Mouse (Mus musculus) neural tube, embryonic 12.5 days (tissue): ENCODE measurements around the gene Gzmc. TPM values are rescaled to one million over a fixed set of nuclear protein-coding genes. Genes with fewer than 3 reads are reported as not detected.

Source experiments
- ATAC-seq: fragments of 200-750 bp; cut with Nextera tagmentation; 2 replicates; pipeline ENCODE4 v1.8.0; 2017; ENCODE audit warnings: low read depth, mild to moderate bottlenecking, moderate TSS enrichment, moderate library complexity; ENCODE audit not compliant: low FRiP score
- H3K27ac ChIP-seq: fragments of 300-500 bp; sonication (generic); 2 replicates; pipeline ENCODE4 v1.5.1; 2016
- H3K27me3 ChIP-seq: fragments of 300-500 bp; sonication (generic); replicated peaks from 2 replicates; pipeline ENCODE4 v1.6.1; 2016; ENCODE audit warnings: mild to moderate bottlenecking
- H3K36me3 ChIP-seq: fragments of 300-500 bp; sonication (generic); 2 replicates; pipeline ENCODE4 v1.6.1; 2016; ENCODE audit warnings: mild to moderate bottlenecking
- H3K4me1 ChIP-seq: fragments of 300-500 bp; sonication (generic); 2 replicates; pipeline ENCODE4 v1.6.1; 2016
- H3K4me2 ChIP-seq: fragments of 300-500 bp; sonication (generic); replicated peaks from 2 replicates; pipeline ENCODE4 v1.6.1; 2016; ENCODE audit warnings: mild to moderate bottlenecking
- H3K4me3 ChIP-seq: fragments of 300-500 bp; sonication (generic); 2 replicates; pipeline ENCODE4 v1.5.1; 2016
- H3K9ac ChIP-seq: fragments of 300-500 bp; sonication (generic); 2 replicates; pipeline ENCODE4 v1.6.1; 2016; ENCODE audit warnings: mild to moderate bottlenecking
- H3K9me3 ChIP-seq: fragments of 300-500 bp; sonication (generic); 2 replicates; pipeline ENCODE4 v1.6.1; 2016; ENCODE audit warnings: mild to moderate bottlenecking
- WGBS: fragments of 180-500 bp; shearing (Covaris S2); methylation state at CpG from one replicate; pipeline ENCODE4 v1.1.7; 2016; 5-methylcytosine and 5-hydroxymethylcytosine counted together
- polyA plus RNA-seq: library from polyadenylated mRNA; unstranded; fragments of >200 nt; fragmentation: Nextera tagmentation; extraction: Ambion mirVana; gene quantifications from 2 replicates; pipeline ENCODE4 v1.2.1, GENCODE M21; 2016

Gene Gzmc
- polyA plus RNA-seq, 1 experiment from 2014 or later: not detected

DNA sequence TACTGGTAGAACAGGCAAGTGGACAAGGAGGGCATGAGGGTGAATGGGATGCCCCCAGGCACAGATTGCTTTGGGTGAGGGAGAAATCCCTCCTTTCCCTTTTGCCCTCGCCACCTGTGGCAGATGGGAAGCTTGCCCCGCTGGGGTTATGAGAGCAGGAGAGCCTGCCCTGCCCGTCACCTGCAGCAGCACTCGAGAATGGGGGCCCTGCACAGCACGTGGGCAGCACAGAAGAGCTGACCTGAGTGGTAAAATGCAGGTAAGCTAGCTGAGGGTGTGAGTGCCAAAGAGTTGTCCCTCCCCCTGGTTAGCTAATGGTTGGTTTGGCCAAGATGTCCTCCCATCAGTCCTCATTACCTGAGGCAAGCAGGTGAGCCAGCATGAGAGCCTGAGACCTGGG, 47.9 kb downstream of the Gzmc start:
- no peaks in the 10 kb centered on the region for H3K4me1 ChIP-seq
- no peaks in the 10 kb centered on the region for H3K36me3 ChIP-seq
- 84% methylated on average over 5 of the region's 5 CpGs for WGBS
- no peak overlapping the region for H3K4me2 ChIP-seq
- no peak for ATAC-seq
- no peak overlapping the region for H3K9ac ChIP-seq
- H3K9me3 ChIP-seq: no peaks in the 10 kb centered on the region
- H3K4me3 ChIP-seq: no peak overlapping the region
- H3K27ac ChIP-seq: no peak overlapping the region
- no peaks in the 10 kb centered on the region for H3K27me3 ChIP-seq

Other genes with a start within 250 kb of the Gzmc start
- not detected in 2 replicates for gene Mcpt1, start 216.7 kb downstream of the Gzmc start, polyA plus RNA-seq
- gene Mcpt9, start 204.2 kb downstream of the Gzmc start, polyA plus RNA-seq: not detected in 2 replicates
- gene Mcpt2, start 192.6 kb downstream of the Gzmc start, polyA plus RNA-seq: not detected in 2 replicates
- gene Mcpt4, start 172.3 kb downstream of the Gzmc start, polyA plus RNA-seq: not detected in 2 replicates
- gene Mcpt8, start 149.4 kb downstream of the Gzmc start, polyA plus RNA-seq: not detected in 2 replicates
- not detected in 2 replicates for gene Ctsg, start 132.1 kb downstream of the Gzmc start, polyA plus RNA-seq
- gene Gzme, start 114.0 kb downstream of the Gzmc start, polyA plus RNA-seq: not detected in 2 replicates
- gene Gzmd, start 102.0 kb downstream of the Gzmc start, polyA plus RNA-seq: not detected in 2 replicates
- not detected in 2 replicates for gene Gzmg, start 75.1 kb downstream of the Gzmc start, polyA plus RNA-seq
- not detected in 2 replicates for gene Gzmn, start 60.1 kb downstream of the Gzmc start, polyA plus RNA-seq
- not detected in 2 replicates for gene Gzmf, start 23.2 kb downstream of the Gzmc start, polyA plus RNA-seq
- not detected in 2 replicates for gene Gzmb, start 27.6 kb upstream of the Gzmc start, polyA plus RNA-seq
- gene Atp12a, start 130.4 kb upstream of the Gzmc start, polyA plus RNA-seq: not detected in 2 replicates
- 1.4 and 1.5 TPM in 2 replicates for gene Rnf17, start 167.9 kb upstream of the Gzmc start, polyA plus RNA-seq